Mouse (Mus musculus) c-Kit-positive CD71-negative TER-119-negative erythroid progenitor cells, embryonic 14.5 days (primary cell): ENCODE results near the gene Jsrp1.
"Not testable (repeated sequence)": the region's sequence is repeated elsewhere in the genome, so short reads cannot be mapped to it uniquely, and the experiment has no call there.

Source experiments
- DNase-seq: peaks from one replicate; pipeline ENCODE4 v3.0.0-alpha.2; 2013; ENCODE audit warnings: low read depth

Gene Jsrp1

DNA sequence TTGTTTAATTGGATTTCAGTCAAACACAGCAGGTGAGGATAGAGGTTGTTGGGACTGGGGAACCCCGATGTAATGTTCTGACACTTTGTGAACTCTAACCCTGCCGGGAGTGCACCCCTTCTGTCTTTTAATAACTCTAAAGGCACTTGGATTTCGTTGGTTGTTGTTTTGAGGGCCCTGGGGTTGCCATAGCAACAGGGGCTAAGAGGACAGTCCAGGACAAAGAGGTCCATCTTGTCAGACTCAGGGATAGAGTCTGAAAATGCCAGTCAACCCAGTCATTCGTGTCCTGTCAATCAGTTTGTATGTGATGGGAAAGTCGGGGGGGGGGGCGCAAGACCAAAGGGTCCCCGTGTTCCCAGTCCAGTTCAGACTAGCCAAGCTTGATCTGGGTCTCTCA is 19.5 kb upstream of the Jsrp1 start:
- no peak for DNase-seq

DNA sequence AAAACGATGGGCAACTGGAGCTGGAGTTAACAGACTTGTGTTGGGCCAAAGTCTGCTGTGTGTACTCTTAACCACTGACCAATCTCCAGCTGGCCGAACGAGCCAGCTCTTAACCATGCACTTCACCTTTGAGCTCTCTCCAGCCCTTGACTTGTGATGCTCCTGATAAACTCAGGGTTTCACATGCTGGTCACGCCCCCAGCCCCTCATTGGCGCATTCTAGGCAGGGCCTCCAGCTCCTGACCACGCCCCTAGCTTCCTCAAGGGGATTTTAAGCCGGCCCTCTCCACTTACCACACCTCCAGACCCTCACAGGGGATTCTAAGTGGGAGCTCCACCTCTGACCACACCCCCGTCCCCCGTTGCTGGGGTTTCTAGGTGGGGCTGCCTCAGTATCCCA is 17.8 kb upstream of the Jsrp1 start:
- peak; percentile 83 for DNase-seq

DNA sequence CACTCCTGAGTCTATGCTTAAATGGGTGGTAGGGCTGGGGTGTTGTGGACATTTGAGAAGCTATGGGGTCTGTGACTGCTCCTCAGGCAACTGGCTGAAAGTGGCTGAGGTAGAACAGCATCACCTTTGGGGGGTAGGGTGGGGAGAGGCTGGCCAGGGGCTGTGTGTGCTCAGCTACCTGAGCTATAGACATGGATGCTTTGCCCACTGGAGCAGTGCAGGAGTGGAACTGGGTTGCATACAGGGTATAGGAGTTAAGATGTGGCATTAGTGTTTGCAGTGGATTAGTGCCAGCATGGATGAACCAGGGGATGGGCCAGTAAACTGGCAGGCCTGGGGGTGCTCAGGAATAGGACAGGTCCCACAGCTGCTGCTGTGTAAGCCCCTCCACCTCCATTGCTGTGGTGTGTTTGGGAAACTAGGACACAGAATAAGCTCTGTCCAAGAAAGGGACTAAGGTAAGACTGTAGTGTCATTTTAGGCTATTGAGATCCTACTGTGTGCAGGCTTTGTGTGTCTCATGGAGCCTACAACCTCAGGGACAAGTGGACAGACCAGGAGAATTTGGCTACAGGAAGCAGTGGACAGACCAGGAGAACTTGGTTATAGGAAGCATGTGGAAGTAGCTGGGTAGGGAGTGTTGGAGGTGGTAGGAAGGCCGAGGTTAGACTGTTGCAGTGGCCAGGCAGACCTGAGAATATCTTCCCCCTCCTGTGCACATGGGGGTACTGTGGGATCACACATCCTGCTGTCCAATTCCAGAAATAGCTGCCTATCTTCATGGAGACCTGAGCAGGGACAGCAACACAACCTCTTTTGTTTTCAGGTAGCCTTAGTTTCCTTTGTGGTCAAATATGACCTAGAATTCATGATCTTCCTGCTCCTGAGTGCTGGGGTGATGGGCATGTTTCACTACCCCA is 16.3 kb upstream of the Jsrp1 start:
- DNase-seq, result no peak

DNA sequence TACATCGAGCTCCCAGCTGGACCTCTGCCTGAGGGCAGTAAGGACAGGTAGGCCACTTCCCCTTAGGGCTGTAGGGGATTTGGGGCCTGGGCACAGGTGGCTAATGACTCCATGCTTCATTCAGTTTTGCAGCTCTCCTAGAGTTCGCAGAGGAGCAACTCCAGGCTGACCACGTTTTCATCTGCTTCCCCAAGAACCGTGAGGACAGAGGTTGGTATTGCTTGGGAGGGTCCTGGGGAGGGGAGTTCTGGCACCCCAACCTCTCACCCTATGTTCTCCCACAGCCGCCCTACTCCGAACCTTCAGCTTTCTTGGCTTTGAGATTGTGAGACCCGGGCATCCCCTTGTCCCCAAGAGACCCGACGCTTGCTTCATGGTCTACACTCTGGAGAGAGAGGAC is 15.3 kb upstream of the Jsrp1 start:
- DNase-seq, result not testable (repeated sequence)

DNA sequence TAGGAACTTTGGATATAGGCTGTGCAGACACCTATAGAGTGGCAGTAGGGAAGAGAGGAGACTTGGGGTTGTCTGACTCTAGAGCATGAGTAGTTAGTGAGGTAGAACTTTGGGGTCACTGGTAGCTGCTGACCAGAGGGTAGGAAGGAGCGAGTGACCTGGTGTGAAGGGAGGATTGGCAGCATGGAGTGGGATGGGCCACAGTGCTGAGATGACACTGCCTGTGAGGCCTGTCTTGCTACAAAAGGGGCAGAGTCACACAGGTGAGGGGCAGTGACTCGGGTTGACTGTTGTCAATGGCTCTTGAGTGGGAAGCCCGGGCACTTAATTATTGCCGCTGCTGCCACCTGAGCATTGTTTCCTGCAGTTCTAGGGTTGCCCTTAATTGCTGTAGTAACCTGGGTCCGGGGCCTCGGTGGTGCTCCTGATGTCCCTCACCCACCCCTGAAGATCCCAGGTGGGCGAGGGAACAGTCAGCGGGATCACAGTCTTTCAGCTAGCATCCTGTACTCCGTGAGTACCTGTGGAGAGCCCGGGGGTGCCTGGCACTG is 14.6 kb upstream of the Jsrp1 start:
- DNase-seq, result no peak

DNA sequence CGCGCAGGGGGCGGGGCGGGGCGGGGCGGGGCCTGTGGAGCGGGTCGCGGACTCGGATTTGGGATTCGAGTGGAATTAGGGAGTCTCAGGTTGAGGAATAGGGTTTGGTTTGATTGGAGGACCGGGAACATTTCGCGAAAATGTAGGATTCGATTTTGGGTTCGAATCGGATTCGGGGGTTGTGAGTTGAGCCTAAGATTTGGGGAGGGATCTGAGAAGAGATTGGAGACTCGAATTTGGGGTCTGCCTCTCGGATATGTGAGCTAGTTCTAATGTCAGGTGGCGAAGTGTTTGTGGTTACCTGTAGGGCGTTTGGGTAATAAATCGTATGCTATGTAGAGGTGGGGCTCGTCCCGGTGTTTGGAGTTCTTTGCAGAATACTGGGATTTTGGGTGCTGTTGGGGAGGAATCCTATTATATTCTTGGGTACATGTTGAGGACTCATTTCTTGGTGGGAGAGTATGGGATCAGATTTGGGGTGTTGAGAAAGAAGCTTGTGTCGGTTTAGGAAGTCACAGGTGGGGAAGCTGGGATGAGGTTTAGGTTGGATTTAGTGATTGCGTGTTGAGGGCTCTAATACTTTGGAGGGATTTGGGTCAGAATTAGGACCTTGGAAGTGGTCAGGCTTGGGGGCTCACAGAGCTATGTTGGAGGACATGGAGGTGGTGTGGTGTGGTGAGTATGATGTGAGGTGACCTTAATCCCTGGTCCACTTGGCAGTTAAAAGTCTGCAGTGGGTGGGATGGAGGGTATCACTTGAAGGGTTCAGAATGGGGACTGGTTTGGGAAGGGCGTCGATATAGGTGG is 14.0 kb upstream of the Jsrp1 start:
- DNase-seq, result no peak

DNA sequence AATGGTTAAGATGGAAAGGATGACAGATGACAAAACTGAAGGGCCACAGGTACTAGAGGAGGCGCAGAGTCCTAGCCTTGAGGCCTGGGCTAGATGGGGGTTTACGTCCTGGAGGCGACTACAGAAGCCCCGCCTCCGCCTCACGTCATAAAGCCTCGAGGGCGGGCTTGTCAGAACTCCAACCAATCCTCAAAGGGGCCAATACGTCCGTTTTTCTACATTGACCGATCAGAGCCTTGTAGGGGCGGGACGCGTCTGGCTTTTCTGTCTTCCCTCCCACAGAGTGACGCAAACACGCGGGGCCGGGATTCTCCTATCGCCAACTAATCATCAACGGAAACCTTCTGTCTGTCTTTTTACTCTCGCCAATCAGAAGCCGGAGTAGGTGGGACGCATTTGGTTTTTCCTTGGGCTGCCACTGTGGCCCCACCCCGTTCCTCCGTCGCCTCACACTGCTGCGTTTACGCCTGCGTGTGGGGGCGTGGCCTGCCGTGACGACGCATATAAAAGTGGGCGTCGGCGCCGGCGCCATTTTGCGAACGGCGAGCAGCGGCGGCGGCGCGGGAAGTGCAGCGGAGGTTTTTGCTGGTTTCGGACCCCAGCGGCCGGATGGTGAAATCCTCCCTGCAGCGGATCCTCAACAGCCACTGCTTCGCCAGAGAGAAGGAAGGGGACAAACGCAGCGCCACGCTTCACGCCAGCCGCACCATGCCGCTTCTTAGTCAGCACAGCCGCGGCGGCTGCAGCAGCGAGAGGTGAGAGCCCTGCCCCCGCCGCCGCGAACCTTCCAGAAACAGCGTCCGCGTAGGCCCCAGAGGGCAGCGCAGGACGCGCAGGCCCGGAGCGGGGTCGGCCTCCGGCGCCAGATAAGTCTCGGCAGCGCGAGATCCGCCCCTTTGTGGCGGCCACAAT is 13.1 kb upstream of the Jsrp1 start, which contains the start of gene Oaz1:
Gene Oaz1, plus strand, starts transcription at position 506 of the 912 bp plus-strand sequence.
- DNase-seq, result peak; percentile 99

DNA sequence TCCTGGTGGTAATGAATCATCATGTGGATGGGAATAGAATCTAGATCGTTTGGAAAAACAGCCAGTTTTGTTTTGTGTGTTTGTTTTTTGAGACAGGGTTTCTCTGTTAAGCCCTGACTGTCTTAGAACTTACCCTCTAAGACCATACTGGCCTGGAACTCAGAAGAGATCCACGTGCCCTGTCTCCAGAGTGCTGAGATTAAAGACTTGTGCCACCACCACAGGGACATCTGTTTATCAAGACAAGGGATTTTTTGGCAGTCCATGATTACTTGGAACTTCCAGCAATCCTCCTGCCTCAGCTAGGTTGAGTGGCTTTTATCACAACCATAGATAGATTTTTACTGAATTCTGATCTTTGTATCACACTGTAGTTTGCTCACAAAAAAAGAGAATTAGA is 11.5 kb upstream of the Jsrp1 start:
- no peak for DNase-seq

DNA sequence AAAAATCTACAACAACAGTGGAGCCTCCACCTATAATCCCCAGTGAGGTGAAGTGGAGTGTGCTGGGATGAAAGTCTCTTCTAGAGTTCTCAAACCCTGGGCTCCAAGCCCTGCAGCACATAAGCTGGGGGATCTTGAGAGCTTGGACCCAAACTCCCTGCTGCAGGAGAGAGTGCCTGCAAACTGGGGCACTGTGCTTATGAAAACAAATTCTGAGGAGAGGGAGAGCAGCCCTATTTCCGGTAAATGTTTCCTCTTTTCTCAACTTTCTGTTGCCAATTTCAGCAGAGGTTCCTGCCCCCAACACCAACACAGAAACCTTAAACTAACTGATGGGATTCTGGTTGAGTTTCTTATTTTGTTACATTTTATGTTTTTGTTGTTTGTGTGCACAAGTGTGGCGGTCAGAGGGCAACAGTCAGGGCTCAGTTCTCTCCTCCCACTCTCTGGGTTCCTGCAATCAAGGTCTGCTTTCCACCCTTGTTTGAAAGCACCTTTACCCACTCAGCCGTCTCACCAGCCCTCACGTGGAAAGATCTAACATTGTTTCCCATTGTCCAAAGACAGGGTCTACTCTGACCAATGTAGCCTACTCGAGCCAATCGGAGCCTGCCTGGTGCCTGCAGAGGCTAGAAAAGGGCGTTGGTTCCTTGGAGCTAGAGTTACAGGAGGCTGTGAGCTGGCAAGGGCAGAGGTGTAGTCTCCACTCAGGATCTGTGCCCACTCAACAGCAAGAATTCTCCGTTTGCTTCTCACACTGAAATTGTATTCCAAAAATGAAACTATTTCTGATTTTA is 10.7 kb upstream of the Jsrp1 start:
- DNase-seq, result no peak

DNA sequence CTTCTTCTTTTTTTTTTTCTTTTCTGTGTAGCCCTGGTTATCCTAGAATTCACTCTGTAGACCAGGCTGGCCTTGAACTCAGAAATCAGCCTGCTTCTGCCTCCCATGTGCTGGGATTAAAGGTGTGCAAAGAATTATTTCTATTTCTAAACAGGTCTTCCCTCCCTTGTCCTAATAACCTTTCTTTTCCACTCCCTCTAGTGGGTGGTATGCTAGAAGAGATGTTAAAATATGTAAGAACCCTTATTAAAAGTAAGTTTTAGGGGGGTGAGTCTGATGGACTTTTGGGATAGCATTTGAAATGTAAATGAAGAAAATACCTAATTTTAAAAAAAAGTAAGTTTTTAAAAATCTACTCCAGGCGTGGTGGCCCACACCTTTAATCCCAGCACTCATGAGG is 10.0 kb upstream of the Jsrp1 start:
- DNase-seq, result no peak

DNA sequence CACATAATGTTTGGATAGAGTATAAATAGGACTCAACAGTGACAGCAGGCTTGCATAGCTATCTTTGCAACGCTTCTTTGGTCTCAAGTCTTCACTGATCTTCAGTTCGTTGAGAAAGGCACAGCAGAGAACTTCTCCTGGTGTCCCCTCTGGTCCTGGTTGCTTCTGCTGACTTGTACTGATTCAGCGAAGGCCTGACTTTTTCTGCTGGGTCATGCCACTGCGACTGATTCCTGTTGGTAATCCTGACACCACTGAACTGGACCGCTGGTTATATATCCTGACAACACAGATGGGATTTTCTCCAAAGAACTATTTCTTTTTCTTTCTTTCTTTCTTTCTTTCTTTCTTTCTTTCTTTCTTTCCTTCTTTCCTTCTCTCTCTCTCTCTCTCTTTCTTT is 9.2 kb upstream of the Jsrp1 start:
- no peak for DNase-seq

DNA sequence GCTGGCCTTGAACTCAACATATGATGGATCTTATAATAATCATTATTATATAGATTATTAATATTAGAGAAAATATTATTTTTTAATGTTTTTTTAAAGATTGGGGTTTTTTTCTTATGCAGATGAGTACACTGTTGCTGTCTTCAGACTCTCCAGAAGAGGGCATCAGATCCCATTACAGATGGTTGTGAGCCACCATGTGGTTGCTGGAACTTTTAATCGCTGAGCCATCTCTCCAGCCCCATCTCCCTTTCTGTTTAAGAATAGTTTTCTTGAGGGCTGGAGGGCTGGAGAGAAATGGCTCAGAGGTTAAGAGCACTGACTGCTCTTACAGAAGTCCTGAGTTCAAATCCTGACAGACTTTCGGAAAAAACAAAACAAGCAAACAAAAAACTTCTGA is 8.7 kb upstream of the Jsrp1 start:
- DNase-seq, result no peak

DNA sequence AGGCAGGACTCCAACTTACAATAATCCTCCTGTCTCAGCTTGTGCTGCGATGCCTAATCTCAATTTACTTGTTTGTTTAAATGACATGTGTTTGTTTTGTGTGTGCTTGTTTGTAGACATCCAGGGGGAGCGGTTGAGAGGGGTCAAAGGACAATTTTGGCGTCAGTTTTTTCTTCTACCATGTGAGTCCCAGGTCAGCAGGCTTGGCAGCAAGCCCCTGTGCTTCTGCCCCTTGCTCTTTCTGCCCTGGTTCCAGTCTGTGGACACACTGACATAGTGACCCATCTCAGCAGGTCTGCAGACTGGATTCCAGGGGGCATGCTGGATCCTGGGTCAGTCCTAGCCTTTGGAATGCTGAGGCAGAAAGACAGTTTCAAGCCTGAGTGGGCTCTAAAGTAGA is 6.1 kb upstream of the Jsrp1 start:
- no peak for DNase-seq

DNA sequence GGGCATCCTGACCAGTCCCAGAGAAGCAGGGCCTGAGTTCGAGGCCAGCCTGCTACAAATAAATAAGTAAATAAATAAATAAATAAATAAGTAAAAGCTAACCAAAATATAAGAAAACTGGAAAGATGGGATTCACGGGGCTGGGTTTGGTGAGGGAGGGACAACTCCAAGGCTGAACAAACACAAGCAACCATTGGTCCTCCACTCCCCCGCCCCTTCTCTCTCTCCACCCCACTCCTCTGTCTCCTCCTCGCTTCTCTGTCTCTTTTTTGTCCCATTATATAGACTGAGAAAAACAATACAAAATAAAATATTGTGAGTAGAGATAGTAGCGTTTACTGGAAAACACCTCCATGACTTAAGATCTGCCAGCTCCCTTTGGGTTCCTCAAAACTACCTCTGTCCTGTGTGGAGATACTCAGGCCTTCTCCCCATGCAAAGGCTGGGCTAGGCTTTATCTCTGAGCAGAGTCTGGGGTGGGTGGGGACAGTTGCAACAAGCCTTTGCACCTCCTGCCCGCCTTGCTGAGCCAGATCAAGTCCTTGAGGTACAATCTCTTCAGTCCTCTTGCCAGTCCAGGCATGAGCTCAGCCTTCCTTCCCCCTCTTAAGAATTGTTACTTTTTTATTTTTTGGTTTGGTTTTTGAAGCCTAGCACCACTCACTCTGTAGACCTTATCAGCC is 5.4 kb upstream of the Jsrp1 start:
- no peak for DNase-seq

DNA sequence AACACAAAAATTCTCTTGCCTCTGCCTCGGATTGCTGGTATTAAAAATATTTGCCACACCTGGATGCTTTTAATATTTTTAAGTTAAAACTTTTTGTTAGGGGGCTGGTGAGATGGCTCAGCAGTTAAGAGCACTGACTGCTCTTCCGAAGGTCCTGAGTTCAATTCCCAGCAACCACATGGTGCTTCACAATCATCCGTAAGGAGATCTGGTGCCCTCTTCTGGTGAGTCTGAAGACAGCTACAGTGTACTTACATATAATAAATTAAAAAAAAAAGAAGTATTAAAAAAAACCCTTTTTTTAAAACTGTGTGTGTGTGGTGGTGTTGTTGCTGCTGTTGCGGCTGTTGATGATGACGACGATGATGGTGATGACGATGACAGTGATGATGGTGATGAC is 4.7 kb upstream of the Jsrp1 start:
- not testable (repeated sequence) for DNase-seq

DNA sequence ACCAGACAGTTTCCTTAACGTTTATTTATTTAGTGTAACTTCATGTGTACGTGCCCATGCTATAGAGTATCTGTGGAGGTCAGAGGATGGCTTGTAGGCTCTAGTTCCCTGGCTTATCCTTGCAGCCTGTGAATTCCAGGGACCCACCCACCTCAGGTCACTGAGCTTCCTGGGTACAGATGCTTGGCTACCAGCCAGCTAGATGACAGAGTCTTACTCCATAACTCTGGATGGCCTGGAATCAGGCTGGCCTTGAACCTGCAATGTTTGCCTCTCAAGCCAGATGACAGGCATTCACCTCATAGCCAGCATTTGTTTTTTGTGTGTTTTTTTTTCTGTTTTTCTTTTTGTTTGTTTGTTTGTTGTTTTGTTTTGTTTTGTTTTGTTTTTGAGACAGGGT is 3.9 kb upstream of the Jsrp1 start:
- no peak for DNase-seq

DNA sequence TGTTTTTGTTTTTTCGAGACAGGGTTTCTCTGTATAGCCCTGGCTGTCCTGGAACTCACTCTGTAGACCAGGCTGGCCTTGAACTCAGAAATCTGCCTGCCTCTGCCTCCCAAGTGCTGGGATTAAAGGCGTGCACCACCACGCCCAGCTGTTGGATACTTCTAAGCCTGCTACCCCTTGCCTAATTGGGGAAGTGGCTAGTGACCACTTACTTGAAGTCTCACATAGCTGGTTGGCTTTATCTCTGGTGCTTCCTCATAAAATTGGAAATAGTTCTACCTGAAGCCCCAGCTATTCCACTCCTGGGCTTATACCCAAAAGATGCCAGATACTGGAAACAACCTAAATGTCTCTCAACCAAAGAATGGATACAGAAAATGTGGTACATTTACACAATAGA is 3.0 kb upstream of the Jsrp1 start:
- not testable (repeated sequence) for DNase-seq

DNA sequence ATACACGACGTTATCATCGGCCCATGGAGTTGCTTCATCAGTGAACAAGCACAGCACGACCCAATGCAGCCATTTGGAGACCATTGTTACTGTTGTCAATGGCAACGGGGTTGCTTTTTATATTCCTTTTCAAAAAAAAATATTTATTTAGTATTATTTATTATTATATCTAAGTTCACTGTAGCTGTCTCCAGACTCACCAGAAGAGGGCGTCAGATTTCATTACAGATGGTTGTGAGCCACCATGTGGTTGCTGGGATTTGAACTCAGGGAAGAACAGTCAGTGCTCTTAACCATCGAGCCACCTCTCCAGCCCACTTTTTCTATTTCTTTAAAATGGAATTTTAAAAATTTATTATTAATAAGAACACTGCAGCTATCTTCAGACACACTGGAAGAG is 1.5 kb upstream of the Jsrp1 start:
- no peak for DNase-seq

DNA sequence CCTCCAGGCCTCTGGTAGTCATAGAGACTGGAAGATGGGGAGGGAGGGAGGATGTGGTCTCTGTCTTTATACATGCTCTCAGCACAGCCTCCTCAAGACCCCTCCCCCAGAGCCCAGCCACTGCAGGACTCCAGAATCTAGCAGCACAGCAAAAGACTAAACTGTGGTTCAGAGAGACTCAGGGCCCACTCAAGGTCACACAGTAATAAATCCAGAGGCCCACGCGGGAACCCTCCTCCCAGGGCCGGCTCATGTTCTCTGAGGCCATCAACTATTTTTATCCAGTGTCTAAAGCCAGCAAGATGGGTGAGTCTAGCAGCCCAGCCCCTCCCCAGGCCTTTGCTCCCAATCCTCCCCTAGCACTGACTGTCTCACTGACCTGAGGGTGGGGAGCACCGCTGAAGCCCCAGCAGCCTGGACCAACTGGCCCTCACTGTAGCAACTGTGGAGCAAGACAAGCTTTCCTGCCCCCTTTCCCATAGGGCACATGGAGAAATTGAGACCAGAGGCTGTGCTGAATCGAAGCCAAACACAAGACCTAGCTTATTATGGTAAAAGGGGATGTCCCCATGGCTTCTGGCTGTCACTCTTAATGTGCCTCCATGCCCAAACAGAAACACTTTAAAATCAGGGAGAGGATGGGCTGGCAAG is 782 bp downstream of the Jsrp1 start:
- DNase-seq, result no peak

DNA sequence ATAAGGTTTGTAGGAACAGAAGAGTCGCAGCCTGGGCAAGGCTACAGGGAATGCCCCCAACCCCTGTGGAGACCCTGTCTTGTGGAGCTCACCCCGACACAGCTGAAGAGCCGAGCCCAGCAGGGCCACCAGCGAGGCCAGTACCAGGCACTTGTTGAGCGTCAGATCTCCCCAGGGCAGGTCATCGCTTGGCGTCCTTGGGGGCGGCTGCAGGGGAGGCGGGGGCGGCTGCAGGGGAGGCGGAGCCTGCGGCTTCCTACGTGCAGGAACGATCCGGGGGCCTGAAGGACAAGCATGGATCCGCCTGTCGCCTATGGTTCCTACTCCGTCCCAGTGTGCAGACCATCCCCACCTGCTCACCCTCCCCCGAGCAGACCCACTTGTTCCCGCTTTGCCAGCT is 3.2 kb downstream of the Jsrp1 start:
- no peak for DNase-seq
